Mouse (Mus musculus) liver, adult 2 months (tissue): ENCODE measurements around the gene Glrp1. TPM values are rescaled to one million over a fixed set of nuclear protein-coding genes. Genes with fewer than 3 reads are reported as not detected.

Source experiments
- DNase-seq: peaks from one replicate; pipeline ENCODE4 v3.0.0-alpha.2; 2011; ENCODE audit warnings: low read depth, low spot score; ENCODE audit errors: extremely low read depth
- H3K27ac ChIP-seq: fragments of 200-500 bp; replicated peaks from 2 replicates; pipeline ENCODE4 v1.5.1; 2012; ENCODE audit warnings: low read depth, mild to moderate bottlenecking, control low read depth, inconsistent platforms, low read length; ENCODE audit not compliant: insufficient read depth
- H3K27me3 ChIP-seq: fragments of 200-500 bp; 2 replicates; pipeline ENCODE4 v1.6.1; 2012; ENCODE audit warnings: mild to moderate bottlenecking, moderate library complexity, low read length, inconsistent platforms; ENCODE audit not compliant: control insufficient read depth, insufficient read depth
- H3K36me3 ChIP-seq: fragments of 200-500 bp; 2 replicates; pipeline ENCODE4 v1.6.1; 2012; ENCODE audit warnings: low read length, inconsistent platforms; ENCODE audit not compliant: control insufficient read depth, insufficient read depth
- H3K4me1 ChIP-seq: fragments of 200-500 bp; 2 replicates; pipeline ENCODE4 v1.6.1; 2011; ENCODE audit warnings: low read length; ENCODE audit not compliant: control insufficient read depth, insufficient read depth
- H3K4me3 ChIP-seq: fragments of 200-500 bp; 2 replicates; pipeline ENCODE4 v1.5.1; 2011; ENCODE audit warnings: low read depth, mild to moderate bottlenecking, control low read depth, low read length, moderate library complexity; ENCODE audit not compliant: insufficient read depth
- H3K79me2 ChIP-seq: fragments of 200-500 bp; 2 replicates; pipeline ENCODE4 v1.6.1; 2012; ENCODE audit warnings: inconsistent platforms, mild to moderate bottlenecking, low read length, moderate library complexity; ENCODE audit not compliant: control insufficient read depth, insufficient read depth
- H3K9ac ChIP-seq: fragments of 200-500 bp; 2 replicates; pipeline ENCODE4 v1.6.1; 2012; ENCODE audit warnings: low read depth, mild to moderate bottlenecking, control low read depth, inconsistent platforms, low read length
- CTCF ChIP-seq: fragments of 200-500 bp; IDR thresholded peaks from 2 replicates; pipeline ENCODE4 v1.5.1; 2011; ENCODE audit warnings: low read depth, low read length, control low read depth
- POLR2A ChIP-seq: fragments of 200-500 bp; IDR thresholded peaks from 2 replicates; pipeline ENCODE4 v1.6.1; 2011; ENCODE audit warnings: low read length, control low read depth; ENCODE audit not compliant: insufficient read depth; ENCODE audit errors: extremely low read depth
- WGBS: fragments of 180-500 bp; shearing (Covaris S2); methylation state at CpG from one replicate; pipeline ENCODE4 v1.1.7; 2018; 5-methylcytosine and 5-hydroxymethylcytosine counted together
- polyA plus RNA-seq: library from polyadenylated mRNA; depleted of rRNA; stranded (reverse); fragments of >200 nt; gene quantifications from 2 replicates; pipeline ENCODE4 v1.2.3, GENCODE M21; 2012
- total RNA-seq: library from RNA; depleted of rRNA; stranded (reverse); fragments of >200 nt; gene quantifications from 2 replicates; pipeline ENCODE4 v1.2.3, GENCODE M21; 2014

The Glrp1 gene
- total and polyA plus RNA-seq, 2 experiments = 0.04 to 0.09 TPM

GRCm38 (mm10) chr1:88465722-88466121 is 44.1 kb downstream of the Glrp1 start:
- Histone ChIP-seq H3K79me2 (no peaks in the 10 kb centered on the region), H3K27ac (no peak overlapping the region), H3K4me1 (no peaks in the 10 kb centered on the region), H3K4me3 (no peak overlapping the region), H3K36me3 (no peaks in the 10 kb centered on the region), H3K27me3 (no peaks in the 10 kb centered on the region), H3K9ac (no peak overlapping the region)
- TF ChIP-seq CTCF (peak; percentile 32), POLR2A (no peak)
- WGBS = 84% methylated on average over 4 of the region's 4 CpGs
- no peak for DNase-seq

- H3K27ac ChIP-seq = no peak overlapping the region
- TF ChIP-seq POLR2A (no peak), CTCF (no peak)
- 75% methylated on average over 6 of the region's 6 CpGs for WGBS
Observed at GRCm38 (mm10) chr1:88464109-88464905, 45.6 kb downstream of the Glrp1 start.

GRCm38 (mm10) chr1:88463241-88463640 is 46.6 kb downstream of the Glrp1 start:
- TF ChIP-seq POLR2A (no peak), CTCF (no peak)
- Histone ChIP-seq H3K79me2 (no peaks in the 10 kb centered on the region), H3K27me3 (no peaks in the 10 kb centered on the region), H3K4me3 (no peak overlapping the region), H3K36me3 (no peaks in the 10 kb centered on the region), H3K27ac (no peak overlapping the region), H3K9ac (no peak overlapping the region), H3K4me1 (no peaks in the 10 kb centered on the region)
- WGBS = 85% methylated on average over 3 of the region's 3 CpGs
- no peak for DNase-seq

More at GRCm38 (mm10) chr1:88464109-88464905, 45.6 kb downstream of the Glrp1 start:
- H3K79me2 ChIP-seq = no peaks in the 10 kb centered on the region
- no peaks in the 10 kb centered on the region for H3K4me1 ChIP-seq
- no peak for DNase-seq
- H3K27me3 ChIP-seq = no peaks in the 10 kb centered on the region
- H3K9ac ChIP-seq = no peak overlapping the region
- no peak overlapping the region for H3K4me3 ChIP-seq
- H3K36me3 ChIP-seq = no peaks in the 10 kb centered on the region

GRCm38 (mm10) chr1:88462484-88462883 is 47.4 kb downstream of the Glrp1 start:
- TF ChIP-seq POLR2A (no peak), CTCF (no peak)
- H3K27me3 ChIP-seq = no peaks in the 10 kb centered on the region
- H3K36me3 ChIP-seq = no peaks in the 10 kb centered on the region
- no peak overlapping the region for H3K4me3 ChIP-seq
- no peak overlapping the region for H3K27ac ChIP-seq
- H3K9ac ChIP-seq = no peak overlapping the region
- no peak for DNase-seq
- no peaks in the 10 kb centered on the region for H3K4me1 ChIP-seq
- WGBS = 50% methylated on average over 6 of the region's 6 CpGs
- no peaks in the 10 kb centered on the region for H3K79me2 ChIP-seq

- Histone ChIP-seq H3K4me3 (no peak overlapping the region), H3K27ac (no peak overlapping the region), H3K27me3 (no peaks in the 10 kb centered on the region), H3K9ac (no peak overlapping the region), H3K36me3 (no peaks in the 10 kb centered on the region), H3K79me2 (no peaks in the 10 kb centered on the region), H3K4me1 (no peaks in the 10 kb centered on the region)
- TF ChIP-seq POLR2A = no peak
- TF ChIP-seq CTCF = no peak
- WGBS = 18% methylated on average over 1 of the region's 1 CpGs
- DNase-seq = no peak
Observed at GRCm38 (mm10) chr1:88461096-88461495, 48.8 kb downstream of the Glrp1 start.

GRCm38 (mm10) chr1:88459655-88460054 is 50.2 kb downstream of the Glrp1 start:
- Histone ChIP-seq H3K4me3 (no peak overlapping the region), H3K4me1 (no peaks in the 10 kb centered on the region), H3K27ac (no peak overlapping the region), H3K9ac (no peak overlapping the region), H3K27me3 (no peaks in the 10 kb centered on the region), H3K36me3 (no peaks in the 10 kb centered on the region), H3K79me2 (no peaks in the 10 kb centered on the region)
- 86% methylated on average over 5 of the region's 5 CpGs for WGBS
- TF ChIP-seq CTCF = no peak
- TF ChIP-seq POLR2A = no peak
- no peak for DNase-seq
